Mouse (Mus musculus) heart, embryonic 15.5 days (tissue): ENCODE results near the gene Mga. TPM values are rescaled to one million over a fixed set of nuclear protein-coding genes. Genes with fewer than 3 reads are reported as not detected.

Source experiments
- ATAC-seq: fragments of 200-750 bp; cut with Nextera tagmentation; replicated peaks from 2 replicates; pipeline ENCODE4 v1.8.0; 2017; ENCODE audit warnings: low read depth, moderate TSS enrichment; ENCODE audit not compliant: insufficient number of reproducible peaks, insufficient read depth, low FRiP score
- H3K27ac ChIP-seq: fragments of 300-500 bp; sonication (generic); 2 replicates; pipeline ENCODE4 v1.5.1; 2015; ENCODE audit warnings: mild to moderate bottlenecking, inconsistent platforms
- H3K27me3 ChIP-seq: fragments of 300-500 bp; sonication (generic); 2 replicates; pipeline ENCODE4 v1.6.1; 2015; ENCODE audit warnings: inconsistent platforms
- H3K36me3 ChIP-seq: fragments of 300-500 bp; sonication (generic); 2 replicates; pipeline ENCODE4 v1.6.1; 2015; ENCODE audit warnings: mild to moderate bottlenecking, inconsistent platforms
- H3K4me1 ChIP-seq: fragments of 300-500 bp; sonication (generic); replicated peaks from 2 replicates; pipeline ENCODE4 v1.6.1; 2015; ENCODE audit warnings: inconsistent platforms
- H3K4me2 ChIP-seq: fragments of 300-500 bp; sonication (generic); 2 replicates; pipeline ENCODE4 v1.6.1; 2015; ENCODE audit warnings: inconsistent platforms, mild to moderate bottlenecking, moderate library complexity
- H3K4me3 ChIP-seq: fragments of 300-500 bp; sonication (generic); 2 replicates; pipeline ENCODE4 v1.5.1; 2015; ENCODE audit warnings: mild to moderate bottlenecking, inconsistent platforms
- H3K9ac ChIP-seq: fragments of 300-500 bp; sonication (generic); 2 replicates; pipeline ENCODE4 v1.6.1; 2015; ENCODE audit warnings: mild to moderate bottlenecking, inconsistent platforms
- H3K9me3 ChIP-seq: fragments of 300-500 bp; sonication (generic); replicated peaks from 2 replicates; pipeline ENCODE4 v1.6.1; 2016; ENCODE audit warnings: inconsistent platforms
- whole genome bisulfite sequencing: fragments of 180-500 bp; shearing (Covaris S2); methylation state at CpG from one replicate; pipeline ENCODE4 v1.1.7; 2015; ENCODE audit warnings: mixed read lengths; 5-methylcytosine and 5-hydroxymethylcytosine counted together
- polyA plus RNA-seq: library from polyadenylated mRNA; unstranded; fragments of >200 nt; fragmentation: Nextera tagmentation; extraction: Ambion mirVana; gene quantifications from 2 replicates; pipeline ENCODE4 v1.2.1, GENCODE M21; 2015

Mga gene
- polyA plus RNA-seq, 1 experiment from 2014 or later: 19.3 TPM

DNA sequence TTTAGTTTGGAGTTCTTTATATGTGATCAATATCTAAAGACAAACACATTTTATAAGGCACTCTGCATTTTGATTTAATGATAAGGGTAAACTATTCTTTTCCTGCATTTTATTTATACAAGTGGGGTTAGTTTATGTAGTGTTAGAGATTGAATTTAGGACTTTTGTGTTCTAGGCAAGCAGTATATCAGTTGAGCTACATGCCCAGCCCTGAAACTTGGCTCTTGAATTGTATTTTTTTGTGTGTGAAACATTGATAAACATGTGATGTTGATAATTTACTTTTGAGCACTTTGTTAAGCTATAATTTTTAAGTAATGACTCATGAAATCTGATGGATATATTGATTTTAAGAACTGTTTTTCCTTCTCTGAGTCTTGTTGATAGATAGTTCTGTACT is 19.0 kb downstream of the Mga start:
- H3K27ac ChIP-seq: no peak overlapping the region
- ATAC-seq: no peak

DNA sequence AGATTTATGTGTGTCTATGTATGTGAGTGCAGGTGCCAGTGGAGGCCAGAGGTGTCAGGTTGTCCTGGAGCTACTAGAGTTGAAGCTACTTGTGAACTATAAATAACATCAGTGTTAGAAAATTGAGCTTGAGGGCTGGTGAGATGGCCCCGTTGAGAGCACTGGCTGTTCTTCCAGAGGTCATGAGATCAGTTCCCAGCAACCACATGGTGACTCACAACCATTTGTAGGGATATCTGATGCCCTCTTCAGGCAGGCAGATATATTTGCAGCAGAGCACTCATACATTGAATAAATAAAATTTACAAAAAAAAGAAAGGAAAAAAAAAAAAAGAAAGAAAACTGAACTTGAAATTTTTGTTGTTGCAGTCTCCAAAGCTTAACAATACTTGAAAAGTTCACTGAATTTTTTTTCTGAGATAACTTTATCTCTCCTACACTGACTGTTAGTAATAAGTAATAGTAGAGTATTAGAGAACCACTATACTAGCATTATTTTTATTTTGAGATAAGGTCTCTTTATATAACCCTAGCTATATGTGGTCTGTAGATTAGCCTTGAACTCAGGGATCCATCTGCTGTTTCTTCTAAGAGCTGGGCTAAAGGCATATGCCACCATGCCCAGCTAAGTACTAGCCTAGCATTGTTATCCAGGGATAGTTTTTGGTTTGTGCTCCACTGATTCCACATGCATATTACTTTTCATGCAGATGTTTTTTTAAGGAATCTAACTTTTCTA is 20.8 kb downstream of the Mga start:
- Histone ChIP-seq H3K27ac (no peak overlapping the region), H3K27me3 (no peaks in the 10 kb centered on the region), H3K36me3 (peaks cover 26% of the 10 kb centered on the region), H3K9ac (no peak overlapping the region), H3K4me3 (no peak overlapping the region), H3K9me3 (no peaks in the 10 kb centered on the region), H3K4me2 (no peak overlapping the region), H3K4me1 (no peaks in the 10 kb centered on the region)
- 32% methylated on average over 1 of the region's 1 CpGs for WGBS
- ATAC-seq: no peak

More for the DNA sequence above, 19.0 kb downstream of the Mga start:
- no peak overlapping the region for H3K4me2 ChIP-seq
- no peaks in the 10 kb centered on the region for H3K4me1 ChIP-seq
- no peaks in the 10 kb centered on the region for H3K27me3 ChIP-seq
- no peak overlapping the region for H3K4me3 ChIP-seq
- peaks cover 16% of the 10 kb centered on the region for H3K36me3 ChIP-seq
- H3K9me3 ChIP-seq: no peaks in the 10 kb centered on the region
- no peak overlapping the region for H3K9ac ChIP-seq

DNA sequence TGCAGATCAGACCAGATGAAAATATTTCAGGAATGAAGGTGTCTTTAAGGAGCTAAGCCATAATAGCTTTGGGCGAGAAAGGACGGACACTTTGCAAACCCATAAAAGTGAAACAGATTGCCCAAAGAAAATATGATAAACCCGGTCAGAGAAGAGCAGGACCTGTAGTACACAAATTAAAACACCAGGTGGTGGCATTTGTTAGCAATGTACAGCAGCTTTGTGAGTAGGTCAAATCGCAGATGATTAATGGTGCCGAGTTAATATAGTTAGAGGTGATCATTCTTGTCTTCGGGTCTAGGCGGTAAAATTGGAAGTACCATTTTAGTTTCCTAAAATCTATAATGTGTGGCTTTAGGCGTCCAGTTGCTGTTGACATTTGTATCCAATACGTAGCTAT is 73.5 kb downstream of the Mga start:
- no peak overlapping the region for H3K27ac ChIP-seq
- H3K9ac ChIP-seq: no peak overlapping the region
- 38% methylated on average over 9 of the region's 9 CpGs for WGBS
- ATAC-seq: no peak
- peaks cover 17% of the 10 kb centered on the region; the same call in 1 of the 2 replicates for H3K36me3 ChIP-seq
- no peak overlapping the region for H3K4me3 ChIP-seq
- H3K9me3 ChIP-seq: no peaks in the 10 kb centered on the region
- no peaks in the 10 kb centered on the region for H3K27me3 ChIP-seq
- no peak overlapping the region for H3K4me2 ChIP-seq
- peaks cover 11% of the 10 kb centered on the region for H3K4me1 ChIP-seq

DNA sequence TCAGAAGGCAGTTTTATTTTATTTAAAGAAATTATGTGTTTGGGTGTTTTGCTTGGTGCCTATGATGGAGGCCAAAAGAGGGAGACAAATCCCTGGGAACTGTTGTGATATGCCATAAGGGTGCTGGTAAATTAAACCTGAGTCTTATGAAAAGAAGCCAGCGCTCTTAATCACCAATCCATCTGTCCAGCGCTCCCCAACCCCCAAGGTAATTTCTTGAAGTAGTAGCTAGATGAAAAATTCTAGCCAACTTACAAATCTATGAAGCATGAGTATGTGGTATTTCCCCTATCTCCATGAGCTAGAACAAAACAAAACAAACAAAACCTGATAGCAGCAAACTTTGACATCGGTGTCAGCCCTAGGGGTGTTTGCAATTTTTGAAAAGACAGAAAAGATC is 74.3 kb downstream of the Mga start:
- Histone ChIP-seq H3K9ac (no peak overlapping the region), H3K9me3 (no peaks in the 10 kb centered on the region), H3K4me2 (peak overlapping the region; percentile 82), H3K4me1 (peaks cover 11% of the 10 kb centered on the region), H3K27ac (peak overlapping the region; percentile 59; the same call in 1 of the 2 replicates), H3K36me3 (peaks cover 10% of the 10 kb centered on the region; the same call in 1 of the 2 replicates), H3K4me3 (no peak overlapping the region), H3K27me3 (no peaks in the 10 kb centered on the region)
- ATAC-seq: no peak
- WGBS: 72% methylated on average over 3 of the region's 3 CpGs

DNA sequence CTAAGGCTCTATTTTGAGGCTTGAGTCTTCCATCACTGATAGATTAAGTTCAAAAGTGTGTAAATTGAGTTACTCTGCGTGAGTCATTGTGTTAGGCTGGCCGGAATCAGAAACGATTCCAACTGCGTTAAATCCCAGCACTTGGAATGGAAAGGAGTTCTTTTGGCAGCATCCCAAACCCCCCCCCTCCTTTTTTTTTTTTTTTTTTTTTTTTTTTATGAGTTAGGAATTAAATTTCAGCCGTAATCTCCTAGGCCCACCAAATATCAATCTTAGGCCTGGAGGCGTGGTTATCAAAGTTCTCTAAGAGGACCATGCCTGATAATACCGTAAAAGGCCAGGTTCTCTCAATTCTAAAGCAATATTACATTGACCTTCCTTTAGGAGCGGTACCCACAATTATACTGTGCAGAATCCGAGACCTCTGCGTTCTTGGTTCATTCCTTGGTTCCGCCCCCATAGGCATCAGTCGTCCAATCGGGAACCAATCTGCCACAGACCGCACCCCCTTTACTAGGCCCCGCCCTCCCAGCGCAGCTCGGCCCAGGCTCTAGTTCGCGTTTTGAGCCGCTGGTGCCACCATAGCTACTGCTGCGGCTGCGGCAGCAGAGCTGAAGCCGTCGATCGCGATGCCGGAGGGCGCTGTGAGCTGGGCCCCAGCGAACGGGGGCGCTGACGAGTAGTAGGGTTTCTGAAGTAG is 75.0 kb downstream of the Mga start:
- no peaks in the 10 kb centered on the region for H3K27me3 ChIP-seq
- H3K4me1 ChIP-seq: peaks cover 11% of the 10 kb centered on the region
- peak overlapping the region; percentile 82 for H3K4me2 ChIP-seq
- H3K4me3 ChIP-seq: peak overlapping the region; percentile 98
- WGBS: 2% methylated on average over 32 of the region's 32 CpGs
- no peaks in the 10 kb centered on the region for H3K9me3 ChIP-seq
- H3K36me3 ChIP-seq: peaks cover 5% of the 10 kb centered on the region; the same call in 1 of the 2 replicates
- H3K27ac ChIP-seq: peak overlapping the region; percentile 80
- peak overlapping the region; percentile 89 for H3K9ac ChIP-seq
- ATAC-seq: peak; percentile 99

DNA sequence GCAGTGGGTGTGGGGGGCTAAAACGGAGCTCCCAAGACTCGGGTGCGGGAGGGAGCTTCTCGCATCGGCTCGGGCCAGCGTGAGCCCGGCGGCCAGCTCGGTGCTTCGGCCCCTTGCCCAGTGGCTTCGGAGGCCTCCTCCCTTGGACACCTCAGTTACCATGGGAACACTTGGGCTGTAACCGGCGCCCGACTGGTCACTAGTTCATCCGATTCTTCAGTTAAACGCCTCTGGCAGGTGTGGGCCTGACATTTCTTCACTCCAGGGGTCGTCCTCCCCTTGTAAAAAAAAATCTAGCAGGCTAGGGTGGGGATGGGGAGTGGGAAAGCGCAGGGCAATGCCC is 75.5 kb downstream of the Mga start, which contains the start of gene Mapkbp1:
Gene Mapkbp1, plus strand, starts transcription at position 163 of the 343 bp plus-strand sequence.
- H3K4me2 ChIP-seq: peak within 1 kb of the TSS; percentile 82
- peak; percentile 63; the same call in 1 of the 2 replicates for ATAC-seq
- peak within 1 kb of the TSS; percentile 80 for H3K27ac ChIP-seq
- H3K9ac ChIP-seq: peak within 1 kb of the TSS; percentile 89
- H3K36me3 ChIP-seq: peaks cover 5% of the 10 kb centered on the region; the same call in 1 of the 2 replicates
- peak within 1 kb of the TSS; percentile 98 for H3K4me3 ChIP-seq
- H3K9me3 ChIP-seq: no peaks in the 10 kb centered on the region
- WGBS: 2% methylated on average over 19 of the region's 19 CpGs
- no peaks in the 10 kb centered on the region for H3K27me3 ChIP-seq
- H3K4me1 ChIP-seq: peaks cover 11% of the 10 kb centered on the region

DNA sequence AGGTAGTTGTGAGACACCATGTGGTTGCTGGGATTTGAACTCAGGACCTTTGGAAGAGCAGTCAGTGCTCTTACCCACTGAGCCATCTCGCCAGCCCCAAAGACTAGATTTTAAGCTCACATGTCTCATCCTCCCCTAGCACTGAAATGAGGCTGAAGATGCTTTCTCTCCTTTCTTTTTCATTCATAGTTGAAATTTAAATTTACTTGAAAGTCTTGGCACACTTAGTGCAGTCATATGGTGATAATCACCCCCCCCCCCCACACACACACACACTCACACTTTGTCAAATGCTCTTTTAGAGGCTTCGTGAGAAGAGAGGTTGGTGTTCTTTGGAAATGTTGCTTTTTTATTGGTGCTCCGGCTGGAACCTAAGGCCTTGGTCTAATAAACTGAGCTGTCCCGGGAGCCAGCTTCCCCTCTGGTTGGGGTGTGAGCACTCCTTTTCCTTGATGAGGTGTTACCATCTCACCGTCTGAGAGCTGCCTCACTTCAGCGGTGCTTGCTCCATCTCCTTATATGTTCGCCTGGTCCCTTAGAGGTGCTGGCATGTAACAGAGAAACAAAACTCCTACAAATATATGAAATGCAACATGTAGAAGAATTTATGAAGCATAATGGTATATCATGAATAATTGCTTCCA is 83.4 kb downstream of the Mga start:
- Histone ChIP-seq H3K4me2 (no peak overlapping the region), H3K36me3 (no peaks in the 10 kb centered on the region), H3K9me3 (no peaks in the 10 kb centered on the region), H3K4me1 (no peaks in the 10 kb centered on the region), H3K9ac (no peak overlapping the region), H3K4me3 (no peak overlapping the region), H3K27me3 (no peaks in the 10 kb centered on the region), H3K27ac (no peak overlapping the region)
- ATAC-seq: no peak
- 84% methylated on average over 7 of the region's 7 CpGs for WGBS

DNA sequence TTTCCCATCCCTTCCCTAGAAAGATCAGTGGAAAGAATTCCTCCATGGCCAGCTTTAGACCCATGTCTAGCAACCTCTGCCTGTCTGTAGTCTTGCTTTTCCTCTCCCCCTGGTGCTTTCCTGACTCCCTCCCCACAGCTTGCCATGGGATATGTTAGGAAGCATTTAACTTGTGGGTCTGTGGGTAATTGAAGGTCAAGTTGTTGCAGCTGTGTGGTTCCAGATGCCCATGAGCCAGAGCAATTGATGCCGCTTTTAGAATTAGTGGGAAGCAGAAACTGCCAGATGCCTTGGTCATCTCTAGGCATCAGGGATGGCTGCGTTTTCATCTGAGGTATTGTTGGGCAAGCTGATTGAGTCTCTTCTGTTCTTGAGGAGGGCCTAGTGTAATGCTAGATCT is 84.6 kb downstream of the Mga start:
- Histone ChIP-seq H3K4me3 (no peak overlapping the region), H3K4me2 (no peak overlapping the region), H3K36me3 (no peaks in the 10 kb centered on the region), H3K9ac (no peak overlapping the region), H3K9me3 (no peaks in the 10 kb centered on the region), H3K4me1 (peaks cover 8% of the 10 kb centered on the region; the same call in 1 of the 2 replicates), H3K27ac (no peak overlapping the region), H3K27me3 (no peaks in the 10 kb centered on the region)
- ATAC-seq: no peak
- 82% methylated on average over 2 of the region's 2 CpGs for WGBS

DNA sequence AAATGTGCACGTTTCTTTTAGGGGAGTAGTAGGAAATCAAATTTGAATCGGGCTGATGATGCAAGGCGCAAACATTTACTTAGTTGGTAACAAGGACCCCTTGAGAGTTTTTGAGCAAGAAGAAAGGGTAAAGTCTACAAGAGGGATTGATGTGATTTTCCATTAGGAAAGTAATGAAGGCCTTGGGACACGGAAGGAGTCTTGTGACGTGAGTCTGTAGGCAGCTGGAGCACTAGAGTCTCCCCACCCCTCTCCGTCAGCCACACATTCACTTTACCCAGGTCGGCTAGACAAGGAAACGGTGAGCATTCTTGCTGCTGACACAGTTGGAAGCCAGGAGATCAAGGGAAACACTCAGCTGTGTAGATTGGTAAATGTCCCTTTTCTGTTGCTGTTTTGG is 88.8 kb downstream of the Mga start:
- Histone ChIP-seq H3K27me3 (no peaks in the 10 kb centered on the region), H3K4me1 (peaks cover 8% of the 10 kb centered on the region; the same call in 1 of the 2 replicates), H3K36me3 (no peaks in the 10 kb centered on the region), H3K27ac (no peak overlapping the region), H3K4me2 (no peak overlapping the region), H3K9ac (no peak overlapping the region), H3K9me3 (no peaks in the 10 kb centered on the region), H3K4me3 (no peak overlapping the region)
- 63% methylated on average over 8 of the region's 8 CpGs for WGBS
- no peak for ATAC-seq

DNA sequence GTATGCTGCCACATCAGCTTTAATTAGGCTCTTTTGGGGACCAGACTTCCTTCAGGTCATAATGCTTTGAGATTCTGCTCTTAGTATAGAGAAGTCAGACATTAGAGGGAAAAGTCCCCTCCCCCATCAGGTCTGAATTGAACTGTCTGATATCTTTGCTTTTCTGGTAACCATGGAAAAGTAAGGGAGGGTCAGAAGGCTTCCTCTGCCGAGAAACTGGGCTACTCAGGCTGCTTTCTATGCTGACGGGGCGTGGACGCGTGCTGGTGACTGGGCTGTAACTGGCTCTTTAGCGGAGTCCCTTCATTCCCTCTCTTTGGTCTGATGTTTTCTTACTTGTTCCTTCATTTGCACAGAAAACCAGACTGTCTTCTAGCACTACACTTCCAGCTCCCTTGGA is 89.3 kb downstream of the Mga start:
- Histone ChIP-seq H3K9ac (no peak overlapping the region), H3K27me3 (no peaks in the 10 kb centered on the region), H3K9me3 (no peaks in the 10 kb centered on the region), H3K4me2 (no peak overlapping the region), H3K36me3 (no peaks in the 10 kb centered on the region), H3K4me1 (peaks cover 8% of the 10 kb centered on the region; the same call in 1 of the 2 replicates), H3K4me3 (no peak overlapping the region), H3K27ac (no peak overlapping the region)
- ATAC-seq: no peak
- 55% methylated on average over 6 of the region's 6 CpGs for WGBS

DNA sequence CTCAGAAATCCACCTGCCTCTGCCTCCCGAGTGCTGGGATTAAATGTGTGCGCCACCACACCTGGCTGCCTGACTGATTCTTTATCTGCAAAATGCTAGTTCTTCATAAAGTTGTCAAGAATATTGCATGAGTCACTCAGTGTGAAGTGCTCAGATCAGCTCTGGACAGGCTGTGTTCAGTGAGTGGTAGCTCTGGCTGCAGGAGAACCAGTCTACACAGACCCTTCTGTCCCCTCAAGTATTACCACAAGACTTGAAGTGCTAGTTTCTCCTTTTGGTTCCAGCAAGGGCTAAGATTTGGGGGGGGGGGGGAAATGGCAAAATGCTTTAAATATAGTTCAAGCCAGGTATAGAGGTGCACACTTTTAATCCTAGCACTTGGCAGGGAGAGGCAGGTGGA is 90.4 kb downstream of the Mga start:
- 94% methylated on average over 2 of the region's 2 CpGs for WGBS
- no peak overlapping the region for H3K27ac ChIP-seq
- no peak overlapping the region for H3K9ac ChIP-seq
- H3K9me3 ChIP-seq: no peaks in the 10 kb centered on the region
- no peak overlapping the region for H3K4me3 ChIP-seq
- ATAC-seq: no peak
- no peaks in the 10 kb centered on the region for H3K27me3 ChIP-seq
- no peak overlapping the region for H3K4me2 ChIP-seq
- H3K4me1 ChIP-seq: peaks cover 8% of the 10 kb centered on the region; the same call in 1 of the 2 replicates
- H3K36me3 ChIP-seq: no peaks in the 10 kb centered on the region
